Mouse (Mus musculus) MEL (cell line): ENCODE data around the gene Caly. TPM values are rescaled to one million over a fixed set of nuclear protein-coding genes. Genes with fewer than 3 reads are reported as not detected.

Source experiments
- DNase-seq: peaks from one replicate; pipeline ENCODE4 v3.0.0; 2011; ENCODE audit warnings: low read depth, low spot score
- H3K27ac ChIP-seq: 2 replicates; pipeline ENCODE4 v1.5.1; 2012; ENCODE audit warnings: low read depth, mild to moderate bottlenecking, control low read depth, low read length, moderate library complexity; ENCODE audit not compliant: control insufficient read depth
- H3K27me3 ChIP-seq, 2 experiments: fragments of 150-350 bp in 1 of 2; sonication (generic) in 1 of 2; 2 replicates each; pipeline ENCODE4 v1.6.1; 2012; ENCODE audit warnings: low read length in 2 of 2, mild to moderate bottlenecking in 2 of 2, improper control_type of control experiment in 1 of 2, moderate library complexity in 1 of 2; ENCODE audit not compliant: insufficient read depth in 2 of 2, control insufficient read depth in 1 of 2
- H3K36me3 ChIP-seq, 2 experiments: 2 replicates each; pipeline ENCODE4 v1.6.1; 2012 to 2014; ENCODE audit warnings: low read length in 2 of 2, improper control_type of control experiment in 1 of 2, inconsistent platforms in 1 of 2, mild to moderate bottlenecking in 1 of 2; ENCODE audit not compliant: insufficient read depth in 2 of 2, control insufficient read depth in 1 of 2
- H3K4me1 ChIP-seq, 2 experiments: fragments of 150-350 bp in 1 of 2; sonication (generic) in 1 of 2; 2 replicates each; pipeline ENCODE4 v1.6.1; 2012; ENCODE audit warnings: low read length in 2 of 2, improper control_type of control experiment in 1 of 2, mild to moderate bottlenecking in 1 of 2; ENCODE audit not compliant: insufficient read depth in 2 of 2, control insufficient read depth in 1 of 2
- H3K4me3 ChIP-seq, 2 experiments: fragments of 150-350 bp in 1 of 2; sonication (generic) in 1 of 2; 2 replicates each; pipeline ENCODE4 v1.5.1; 2012; ENCODE audit warnings: low read depth in 2 of 2, low read length in 2 of 2, mild to moderate bottlenecking in 2 of 2, moderate library complexity in 2 of 2, control low read depth in 1 of 2, improper control_type of control experiment in 1 of 2; ENCODE audit not compliant: control insufficient read depth in 1 of 2, insufficient read depth in 1 of 2
- H3K79me2 ChIP-seq: 2 replicates; pipeline ENCODE4 v1.6.1; 2012; ENCODE audit warnings: mild to moderate bottlenecking, low read length, moderate library complexity; ENCODE audit not compliant: control insufficient read depth, poor library complexity, insufficient read depth
- H3K9ac ChIP-seq: 2 replicates; pipeline ENCODE4 v1.6.1; 2012; ENCODE audit warnings: low read depth, mild to moderate bottlenecking, control low read depth, low read length, moderate library complexity; ENCODE audit not compliant: control insufficient read depth, poor library complexity, severe bottlenecking
- H3K9me3 ChIP-seq: fragments of 150-350 bp; sonication (generic); replicated peaks from 2 replicates; pipeline ENCODE4 v1.6.1; 2012; ENCODE audit warnings: mild to moderate bottlenecking, low read length, improper control_type of control experiment, moderate library complexity; ENCODE audit not compliant: insufficient read depth
- CTCF ChIP-seq, 3 experiments: IDR thresholded peaks in 2 of 3; conservative IDR thresholded peaks in 1 of 3; 2 replicates each; pipeline ENCODE4 v1.5.1; 2011 to 2012; ENCODE audit warnings: low read length in 3 of 3, low read depth in 2 of 3, mild to moderate bottlenecking in 2 of 3, improper control_type of control experiment in 1 of 3, inconsistent platforms in 1 of 3, mixed read lengths in 1 of 3, moderate library complexity in 1 of 3; ENCODE audit not compliant: control insufficient read depth in 1 of 3, insufficient read depth in 1 of 3, poor library complexity in 1 of 3, severe bottlenecking in 1 of 3
- KAT2A ChIP-seq: conservative IDR thresholded peaks from 2 replicates; pipeline ENCODE4 v1.6.1; 2012; ENCODE audit warnings: low read depth, low read length, improper control_type of control experiment, inconsistent platforms
- USF2 ChIP-seq, 2 experiments: IDR thresholded peaks; 2 replicates each; pipeline ENCODE4 v1.6.1; 2011 to 2012; ENCODE audit warnings: improper control_type of control experiment in 2 of 2, low read length in 2 of 2, borderline replicate concordance in 1 of 2, inconsistent platforms in 1 of 2, low read depth in 1 of 2, mild to moderate bottlenecking in 1 of 2; ENCODE audit not compliant: insufficient read depth in 1 of 2
- polyA plus RNA-seq, 2 experiments: library from polyadenylated mRNA; stranded (reverse) in 1 of 2; unstranded in 1 of 2; fragments of >175 nt in 1 of 2; fragments of >200 nt in 1 of 2; gene quantifications; 2 replicates each; pipeline versions ENCODE4 v1.2.1 to v1.2.4; 2012; ENCODE audit warnings: low replicate concordance in 2 of 2, low read depth in 1 of 2; ENCODE audit not compliant: insufficient read length in 2 of 2, insufficient read depth in 1 of 2, missing spikeins in 1 of 2
- total RNA-seq: library from RNA; depleted of rRNA; stranded (reverse); fragments of 300-350 nt; gene quantifications from 2 replicates; pipeline ENCODE4 v1.2.3, GENCODE M21; 2012; rRNA removed

Gene Caly
- total and polyA plus RNA-seq, 3 experiments = 0.11 TPM; not detected in 2

GRCm38 (mm10) chr7:140031771-140032170 lies 50.6 kb downstream of the Caly start:
- peaks cover 9% of the 10 kb centered on the region for H3K79me2 ChIP-seq
- no peaks in the 10 kb centered on the region for H3K9me3 ChIP-seq
- no peak overlapping the region for H3K9ac ChIP-seq
- no peak for DNase-seq
- H3K27me3 ChIP-seq = no peaks in the 10 kb centered on the region
- H3K36me3 ChIP-seq = peaks cover 6 to 26% of the 10 kb centered on the region in 2 experiments; a peak in 3 of 4 replicates
- no peak overlapping the region for H3K27ac ChIP-seq
- H3K4me3 ChIP-seq = no peak overlapping the region
- TF ChIP-seq KAT2A (no peak), USF2 (IDR thresholded peaks at IDR 0.05; ENCODE audit: borderline replicate concordance in 1 of 2, insufficient read depth in 1 of 2, low read depth in 1 of 2, low read length in 2 of 2) (no peak), CTCF (IDR thresholded peaks at IDR 0.05 in 2 of 3, conservative IDR thresholded peaks at IDR 0.05 in 1 of 3; ENCODE audit: control insufficient read depth in 1 of 3, insufficient read depth in 1 of 3, low read depth in 2 of 3, low read length in 3 of 3, poor library complexity in 1 of 3, severe bottlenecking in 1 of 3) (no peak)
- H3K4me1 ChIP-seq = peaks cover 0 to 6% of the 10 kb centered on the region in 2 experiments; a peak in 2 of 4 replicates

Other genes starting within 250 kb of the Caly start
- not detected in 2 replicates for gene Adgra1, start 248.4 kb downstream of the Caly start, total RNA-seq
- gene Adgra1, start 248.4 kb downstream of the Caly start, polyA plus RNA-seq = not detected
- 0.07 TPM in 1 of 2 replicates, not detected in the other for gene Kndc1, start 187.9 kb downstream of the Caly start, total RNA-seq
- gene Kndc1, start 187.9 kb downstream of the Caly start, polyA plus RNA-seq = not detected
- gene Utf1, start 138.8 kb downstream of the Caly start, total RNA-seq = not detected in 2 replicates
- gene Utf1, start 138.8 kb downstream of the Caly start, polyA plus RNA-seq = not detected
- not detected in 2 replicates for gene 6430531B16Rik, start 103.8 kb downstream of the Caly start, total RNA-seq
- under 1 TPM in 1 of 2 experiments, not detected in 1; 0.13 TPM for gene 6430531B16Rik, start 103.8 kb downstream of the Caly start, polyA plus RNA-seq
- gene Adam8, start 90.0 kb downstream of the Caly start, total RNA-seq = 0.39 and 0.75 TPM in 2 replicates
- under 1 TPM in 1 of 2 experiments, not detected in 1; 0.50 TPM for gene Adam8, start 90.0 kb downstream of the Caly start, polyA plus RNA-seq
- 29.4 and 35.6 TPM in 2 replicates for gene Zfp511, start 46.2 kb downstream of the Caly start, total RNA-seq
- 10 to 100 TPM in 1 of 2 experiments, not detected in 1; 51.5 TPM for gene Zfp511, start 46.2 kb downstream of the Caly start, polyA plus RNA-seq
- gene Tubgcp2, start 45.9 kb downstream of the Caly start, total RNA-seq = 27.0 and 27.1 TPM in 2 replicates
- gene Tubgcp2, start 45.9 kb downstream of the Caly start, polyA plus RNA-seq = 10 to 100 TPM in 1 of 2 experiments, not detected in 1; 43.6 TPM
- gene Msx3, start 33.5 kb downstream of the Caly start, total RNA-seq = not detected in 2 replicates
- gene Msx3, start 33.5 kb downstream of the Caly start, polyA plus RNA-seq = not detected
- not detected in 2 replicates for gene Prap1, start 10.8 kb upstream of the Caly start, total RNA-seq
- not detected for gene Prap1, start 10.8 kb upstream of the Caly start, polyA plus RNA-seq
- 0.36 and 1.1 TPM in 2 replicates for gene Fuom, start 19.9 kb upstream of the Caly start, total RNA-seq
- gene Fuom, start 19.9 kb upstream of the Caly start, polyA plus RNA-seq = 10 to 100 TPM in 1 of 2 experiments, not detected in 1; 10.9 TPM
- 0.29 TPM in 1 of 2 replicates, not detected in the other for gene Paox, start 33.3 kb upstream of the Caly start, total RNA-seq
- under 1 TPM in 1 of 2 experiments, not detected in 1; 0.25 TPM for gene Paox, start 33.3 kb upstream of the Caly start, polyA plus RNA-seq
- 22.8 and 30.3 TPM in 2 replicates for gene Echs1, start 33.9 kb upstream of the Caly start, total RNA-seq
- gene Echs1, start 33.9 kb upstream of the Caly start, polyA plus RNA-seq = 10 to 100 TPM in 1 of 2 experiments, not detected in 1; 47.7 TPM
- gene Mtg1, start 55.0 kb upstream of the Caly start, total RNA-seq = 10.8 and 18.1 TPM in 2 replicates
- gene Mtg1, start 55.0 kb upstream of the Caly start, polyA plus RNA-seq = 10 to 100 TPM in 1 of 2 experiments, not detected in 1; 38.1 TPM
- gene Sprn, start 72.3 kb upstream of the Caly start, total RNA-seq = not detected in 2 replicates
- gene Sprn, start 72.3 kb upstream of the Caly start, polyA plus RNA-seq = not detected
- gene Olfr522, start 82.2 kb upstream of the Caly start, total RNA-seq = not detected in 2 replicates
- gene Olfr522, start 82.2 kb upstream of the Caly start, polyA plus RNA-seq = not detected
- gene Olfr523, start 90.7 kb upstream of the Caly start, total RNA-seq = not detected in 2 replicates
- gene Olfr523, start 90.7 kb upstream of the Caly start, polyA plus RNA-seq = not detected
- not detected in 2 replicates for gene Olfr524, start 123.4 kb upstream of the Caly start, total RNA-seq
- not detected for gene Olfr524, start 123.4 kb upstream of the Caly start, polyA plus RNA-seq
- not detected in 2 replicates for gene Cd163l1, start 135.7 kb upstream of the Caly start, total RNA-seq
- not detected for gene Cd163l1, start 135.7 kb upstream of the Caly start, polyA plus RNA-seq
- not detected in 2 replicates for gene 5830411N06Rik, start 164.7 kb upstream of the Caly start, total RNA-seq
- gene 5830411N06Rik, start 164.7 kb upstream of the Caly start, polyA plus RNA-seq = not detected
- gene Olfr525, start 238.3 kb upstream of the Caly start, total RNA-seq = not detected in 2 replicates
- under 1 TPM in 1 of 2 experiments, not detected in 1; 0.01 TPM for gene Olfr525, start 238.3 kb upstream of the Caly start, polyA plus RNA-seq